Mouse (Mus musculus) megakaryocyte, adult 5-6 weeks (primary cell): ENCODE data around the gene Cisd2. TPM values are rescaled to one million over a fixed set of nuclear protein-coding genes. Genes with fewer than 3 reads are reported as not detected.

Source experiments
- ATAC-seq: 2 replicates; pipeline ENCODE4 v1.8.0; 2016; ENCODE audit warnings: mild to moderate bottlenecking, inconsistent platforms; ENCODE audit not compliant: poor library complexity, severe bottlenecking
- total RNA-seq, 2 experiments: library from RNA; stranded (forward) in 1 of 2; stranded (reverse) in 1 of 2; fragments of 153-499, 151-499 nt in 1 of 2; fragments of 221-1000, 200-1000 nt in 1 of 2; gene quantifications; 2 replicates each; pipeline versions ENCODE4 v1.2.3 to v1.2.4; 2015 to 2017

The Cisd2 gene
- total RNA-seq, 2 experiments from 2014 or later: 25.0 to 51.2 TPM

DNA sequence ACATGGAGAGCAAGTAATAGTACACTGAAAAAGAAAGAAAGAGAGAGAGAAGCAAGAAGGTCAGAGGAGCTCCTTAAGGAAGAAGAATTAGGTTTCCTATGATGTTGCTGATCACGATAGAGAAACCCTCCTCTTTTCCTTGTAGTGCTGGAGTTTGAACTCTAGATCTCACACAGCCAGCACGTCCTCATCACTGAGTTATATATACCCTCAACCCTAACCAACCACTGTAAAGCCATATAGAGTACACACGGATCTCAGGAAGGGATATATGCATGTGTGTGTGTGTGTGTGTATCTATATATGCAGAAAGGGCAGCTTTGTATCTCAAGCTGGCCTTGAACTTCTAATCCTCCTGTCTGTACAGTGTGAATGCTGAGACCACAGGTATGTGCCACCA, 6.5 kb downstream of the Cisd2 start:
- ATAC-seq: no peak

- ATAC-seq: no peak
These were observed 11.9 kb downstream of the Cisd2 start for GRCm38 (mm10) chr3:135411824-135412223.

DNA sequence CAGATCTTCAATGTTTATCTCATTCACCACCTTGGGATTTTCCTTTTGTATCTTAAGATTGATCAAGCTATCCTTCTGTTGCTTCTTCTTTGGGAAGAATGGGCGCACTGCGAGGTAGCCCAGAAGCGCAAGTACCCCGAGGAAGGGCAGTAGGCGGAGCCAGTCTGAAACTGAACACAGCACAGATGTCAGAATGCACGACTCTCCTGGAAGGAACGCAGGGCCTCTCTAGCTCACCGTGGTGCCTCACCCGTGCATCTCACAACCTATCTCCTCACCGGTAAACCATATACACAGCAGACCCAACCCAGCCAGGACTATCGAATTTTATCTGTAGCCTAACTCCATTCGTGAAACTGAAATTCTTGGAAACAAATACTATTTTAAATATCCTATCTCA, 12.7 kb downstream of the Cisd2 start:
- ATAC-seq: no peak

DNA sequence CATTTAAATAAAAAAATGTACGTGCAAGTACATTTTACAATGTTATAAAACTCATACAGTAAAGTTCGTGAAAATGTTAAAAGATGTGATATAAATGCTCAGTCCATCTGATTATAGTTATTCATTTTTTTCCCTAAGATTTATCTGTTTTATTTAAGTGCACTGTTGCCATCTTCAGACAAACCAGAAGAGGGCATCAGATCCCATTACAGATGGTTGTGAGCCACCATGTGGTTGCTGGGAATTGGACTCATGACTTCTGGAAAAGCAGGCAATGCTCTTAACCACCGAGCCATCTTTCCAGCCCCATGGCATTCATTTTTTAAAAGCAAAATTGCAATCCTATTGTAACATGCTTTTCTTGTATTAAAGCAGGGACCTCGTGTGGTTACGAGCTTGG, 14.5 kb downstream of the Cisd2 start:
- no peak for ATAC-seq

DNA sequence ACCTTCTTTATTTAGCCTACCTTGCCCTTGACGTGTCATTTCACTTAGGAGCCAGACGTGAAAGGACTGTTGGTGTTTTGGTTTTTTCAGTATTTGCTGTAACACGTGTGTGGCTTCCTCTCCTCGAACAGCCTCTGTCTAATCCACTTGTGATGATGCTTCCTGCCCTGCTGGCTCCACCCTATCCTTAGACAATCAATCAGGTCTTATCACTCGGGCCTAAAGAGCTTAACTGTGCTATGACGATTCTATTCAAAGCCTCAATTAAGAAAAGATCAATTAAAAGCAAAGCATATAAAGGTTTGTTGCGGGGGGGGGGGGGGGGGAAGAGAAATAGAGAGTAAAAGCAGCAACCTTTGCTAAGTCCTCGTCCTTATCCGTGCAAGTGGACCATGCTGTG, 16.4 kb downstream of the Cisd2 start:
- ATAC-seq: no peak

DNA sequence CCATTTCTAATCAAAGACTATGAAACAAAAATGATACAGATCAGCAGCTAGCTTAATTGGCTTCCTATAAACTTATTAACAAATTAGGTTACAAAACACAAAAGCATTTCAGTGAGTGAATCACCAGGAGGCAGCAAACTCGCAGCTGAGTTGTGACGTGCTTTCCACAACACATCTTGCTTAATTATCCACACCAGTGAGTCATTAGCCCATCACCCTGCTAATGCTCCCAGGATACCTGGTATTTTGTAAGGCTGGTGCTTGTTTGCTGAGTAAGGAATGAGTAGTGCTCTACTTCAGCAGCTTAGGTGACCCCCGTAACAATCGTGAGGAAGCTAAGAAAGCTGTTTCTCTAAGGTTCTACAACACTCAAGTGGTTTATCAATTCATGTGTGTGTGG, 19.1 kb downstream of the Cisd2 start:
- no peak for ATAC-seq

DNA sequence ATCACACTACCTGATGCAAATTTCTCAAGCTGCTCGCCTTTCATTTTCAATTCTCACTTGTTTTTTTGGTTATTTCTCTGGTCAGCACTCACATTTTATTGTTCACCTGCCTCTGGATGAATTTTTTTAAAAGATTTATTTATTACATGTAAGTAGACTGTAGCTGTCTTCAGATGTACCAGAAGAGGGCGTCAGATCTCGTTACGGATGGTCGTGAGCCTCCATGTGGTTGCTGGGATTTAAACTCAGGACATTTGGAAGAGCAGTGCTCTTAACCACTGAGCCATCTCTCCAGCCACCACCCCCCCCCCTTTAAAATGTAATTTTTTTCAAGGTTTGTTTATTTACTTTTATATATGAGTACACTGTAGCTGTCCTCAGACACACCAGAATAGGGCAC, 19.9 kb downstream of the Cisd2 start:
- ATAC-seq: no peak

- ATAC-seq: no peak
These were observed 20.5 kb downstream of the Cisd2 start for GRCm38 (mm10) chr3:135403211-135403610.

- ATAC-seq: peak; percentile 99
These were observed 21.5 kb downstream of the Cisd2 start for GRCm38 (mm10) chr3:135402201-135402658.

DNA sequence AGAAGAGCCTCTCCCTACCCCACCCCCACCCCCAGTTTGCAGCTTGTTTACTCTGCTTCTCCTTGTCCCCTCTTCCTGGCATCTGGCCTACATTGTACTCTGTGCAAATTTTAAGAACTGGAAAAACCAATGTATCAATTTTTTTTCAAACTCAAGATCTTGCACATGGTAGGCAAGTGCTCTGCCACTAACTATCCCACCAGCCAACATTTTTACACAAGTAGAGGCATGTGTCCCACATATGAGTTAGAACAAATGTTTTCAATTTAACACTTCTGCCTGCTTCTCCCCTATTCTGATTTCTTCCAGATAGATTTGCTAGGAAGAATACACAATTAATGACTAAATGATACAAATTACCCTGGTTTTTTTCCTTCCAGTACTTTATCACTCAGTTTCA, 26.6 kb downstream of the Cisd2 start:
- no peak for ATAC-seq

- no peak for ATAC-seq
These were observed 27.6 kb downstream of the Cisd2 start for GRCm38 (mm10) chr3:135396081-135396480.

- ATAC-seq: no peak
These were observed 28.6 kb downstream of the Cisd2 start for GRCm38 (mm10) chr3:135395085-135395484.

DNA sequence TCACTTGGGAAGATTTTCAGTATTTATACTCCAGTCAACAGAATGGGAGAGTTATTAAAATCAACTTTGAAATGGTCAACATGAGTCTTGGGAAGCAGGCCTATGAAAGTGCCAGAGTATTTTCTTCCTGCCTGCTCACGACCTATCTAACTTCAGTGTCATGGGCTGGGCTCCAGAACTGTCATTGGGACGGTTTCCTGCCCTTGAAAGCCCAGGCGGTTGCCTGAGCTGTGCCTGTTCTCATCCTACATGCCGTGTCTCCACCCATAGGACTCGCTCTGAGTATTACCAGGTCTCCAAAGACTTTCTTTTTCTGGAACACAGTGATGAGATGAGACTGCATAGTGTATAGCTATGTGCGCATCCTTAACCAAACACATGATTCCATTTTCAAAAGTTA, 30.5 kb downstream of the Cisd2 start:
- no peak for ATAC-seq

- no peak for ATAC-seq
These were observed 43.9 kb downstream of the Cisd2 start for GRCm38 (mm10) chr3:135379868-135380267.

DNA sequence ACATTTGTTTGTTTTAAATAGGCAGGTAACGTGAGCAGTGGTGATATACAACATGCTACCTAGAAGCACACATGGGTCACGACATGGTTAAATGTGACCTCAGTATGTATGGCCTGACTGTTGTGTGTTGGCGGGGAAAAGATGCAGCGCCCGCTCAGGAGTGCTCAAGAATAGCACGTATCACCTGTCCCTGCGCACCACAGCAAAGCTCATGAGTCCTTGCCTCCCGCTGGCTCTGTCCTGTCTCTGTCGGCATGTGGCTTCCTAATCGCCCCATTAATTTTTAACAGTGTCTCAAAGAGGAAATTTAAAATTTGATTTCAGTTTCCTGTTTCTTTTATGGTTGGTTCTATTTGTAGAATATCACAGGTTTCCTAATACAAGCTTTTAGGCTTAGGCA, 46.3 kb downstream of the Cisd2 start:
- no peak for ATAC-seq

DNA sequence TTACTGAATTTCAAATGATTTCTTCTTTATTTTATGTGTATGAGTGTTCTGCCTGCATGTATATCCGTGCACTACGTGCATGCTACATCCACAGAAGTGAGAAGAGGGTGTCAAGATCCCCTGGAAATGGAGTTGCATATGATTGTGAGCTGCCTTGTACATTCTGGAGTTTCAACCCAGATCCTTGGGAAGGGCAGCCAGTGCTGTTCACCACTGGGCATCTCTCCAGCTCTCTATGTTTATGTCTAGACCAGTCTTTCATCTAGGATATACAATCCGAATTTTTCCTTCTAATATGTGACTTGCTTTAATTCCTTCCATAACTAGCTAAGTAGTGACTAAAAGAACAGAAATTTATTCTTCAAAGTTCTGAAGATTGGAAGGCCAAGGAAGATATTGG, 47.9 kb downstream of the Cisd2 start:
- no peak for ATAC-seq

- ATAC-seq: no peak
These were observed 66.3 kb downstream of the Cisd2 start for GRCm38 (mm10) chr3:135357394-135357793.

Other genes starting within 250 kb of the Cisd2 start
- gene Cenpe, start 211.4 kb downstream of the Cisd2 start, total RNA-seq (2015): 45.5 and 53.2 TPM in 2 replicates
- gene Cenpe, start 211.4 kb downstream of the Cisd2 start, total RNA-seq (2017): 82.3 and 85.2 TPM in 2 replicates
- not detected in 2 replicates for gene Bdh2, start 142.7 kb downstream of the Cisd2 start, total RNA-seq (2015)
- gene Bdh2, start 142.7 kb downstream of the Cisd2 start, total RNA-seq (2017): not detected in 2 replicates
- not detected in 2 replicates for gene Slc9b2, start 116.2 kb downstream of the Cisd2 start, total RNA-seq (2015)
- not detected in 2 replicates for gene Slc9b2, start 116.2 kb downstream of the Cisd2 start, total RNA-seq (2017)
- not detected in 2 replicates for gene Slc9b1, start 75.9 kb downstream of the Cisd2 start, total RNA-seq (2015)
- not detected in 2 replicates for gene Slc9b1, start 75.9 kb downstream of the Cisd2 start, total RNA-seq (2017)
- 591 and 690 TPM in 2 replicates for gene Ube2d3, start 14.2 kb upstream of the Cisd2 start, total RNA-seq (2015)
- gene Ube2d3, start 14.2 kb upstream of the Cisd2 start, total RNA-seq (2017): 864 and 938 TPM in 2 replicates
- 27.7 and 29.0 TPM in 2 replicates for gene Manba, start 61.7 kb upstream of the Cisd2 start, total RNA-seq (2015)
- gene Manba, start 61.7 kb upstream of the Cisd2 start, total RNA-seq (2017): 28.0 and 31.5 TPM in 2 replicates